ENCODE assay signal across 8 mouse cellular contexts in genomic region chr16:20610501-20611356, GRCm38 (mm10). TPM values are rescaled to one million over a fixed set of nuclear protein-coding genes. Genes with fewer than 3 reads are reported as not detected.
DNase-seq lines count a peak whose midpoint lies in the region; ATAC-seq lines count a peak whose summit lies in the region.

No protein-coding gene starts in this region.

- H3K27me3 ChIP-seq in hindbrain, embryonic 14.5 days (ENCODE audit: control insufficient read depth, insufficient read depth, low read length): no peaks in the 10 kb centered on the region

- H3K36me3 ChIP-seq in hindbrain, embryonic 14.5 days (replicated peaks; ENCODE audit: control insufficient read depth, insufficient read depth): peaks cover 30% of the 10 kb centered on the region

- intact Hi-C loops in left cerebral cortex, postnatal 14 days (cut with DNase I): loop anchor here (5.0 kb wide), 1 partner anchor 42 kb away; the partner anchor contains the start of gene Psmd2

- peak overlapping the region; percentile 91 for H3K4me2 ChIP-seq in hindbrain, embryonic 14.5 days (replicated peaks)

- H3K4me1 ChIP-seq in hindbrain, embryonic 14.5 days (replicated peaks; ENCODE audit: control insufficient read depth, insufficient read depth, low read length): peaks cover 14% of the 10 kb centered on the region

- H3K4me3 ChIP-seq in hindbrain, embryonic 14.5 days (replicated peaks; ENCODE audit: low read length): peak overlapping the region; percentile 80

- peak overlapping the region; percentile 93 for H3K9ac ChIP-seq in hindbrain, embryonic 14.5 days

- H3K9me3 ChIP-seq in hindbrain, embryonic 14.5 days (ENCODE audit: control insufficient read depth, low read length): no peaks in the 10 kb centered on the region

- ATAC-seq in hindbrain, embryonic 14.5 days (ENCODE audit: low FRiP score): peak; percentile 68
- ATAC-seq in megakaryocyte progenitor cell, adult 5-6 weeks (replicated peaks; ENCODE audit: poor library complexity): peak; percentile 83

- peak overlapping the region; percentile 89 for H3K27ac ChIP-seq in hindbrain, embryonic 14.5 days

- peak; percentile 79 for DNase-seq in WW6 (ENCODE audit: low read depth, low spot score)
- peak; percentile 82 to 86 for DNase-seq in cerebellum, postnatal 14 days
- peak; percentile 37 to 70 for DNase-seq in frontal cortex, postnatal 10 days (ENCODE audit: low spot score in 2 of 2)
- peak; percentile 89 for DNase-seq in hindbrain, embryonic 14.5 days (ENCODE audit: low spot score)
- DNase-seq in left cerebral cortex, postnatal 14 days (ENCODE audit: low spot score in 2 of 2): peak; percentile 78 to 80
- peak; percentile 85 to 86 for DNase-seq in right cerebral cortex, postnatal 10 days (ENCODE audit: low spot score in 2 of 2)
- DNase-seq in urinary bladder, postnatal 36 days (ENCODE audit: low spot score in 2 of 2): peak; percentile 72 to 73

- WGBS in hindbrain, embryonic 14.5 days: under 1% methylated on average over 28 of the region's 28 CpGs

RNA-seq across cellular contexts. Expression of gene Eef1akmt4, which starts 0.7 kb away (rescaled TPM):
- polyA plus RNA-seq in hindbrain, embryonic 14.5 days (2014; fragmentation: Nextera tagmentation; extraction: Ambion mirVana): 10.4 and 11.0 TPM in 2 replicates
- total RNA-seq in left cerebral cortex, postnatal 14 days (2021): 1 to 10 TPM; 1.6 to 2.6 TPM
- total RNA-seq in megakaryocyte progenitor cell, adult 5-6 weeks (2015): 38.4 and 46.5 TPM in 2 replicates
- total RNA-seq in megakaryocyte progenitor cell, adult 5-6 weeks (2017): 6.4 and 8.0 TPM in 2 replicates

RNA-seq across cellular contexts. Expression of gene Gm49333, which starts 0.7 kb away (rescaled TPM):
- polyA plus RNA-seq in hindbrain, embryonic 14.5 days (2014; fragmentation: Nextera tagmentation; extraction: Ambion mirVana): not detected in 2 replicates
- total RNA-seq in left cerebral cortex, postnatal 14 days (2021): under 1 TPM in 1 of 2 experiments, not detected in 1; 0.34 TPM
- total RNA-seq in megakaryocyte progenitor cell, adult 5-6 weeks (2015): not detected in 2 replicates
- not detected in 2 replicates for total RNA-seq in megakaryocyte progenitor cell, adult 5-6 weeks (2017)

RNA-seq across cellular contexts. Expression of gene Alg3, which starts 0.8 kb away (rescaled TPM):
- polyA plus RNA-seq in hindbrain, embryonic 14.5 days (2014; fragmentation: Nextera tagmentation; extraction: Ambion mirVana): 44.8 and 45.3 TPM in 2 replicates
- 10 to 100 TPM; 13.0 to 14.3 TPM for total RNA-seq in left cerebral cortex, postnatal 14 days (2021)
- total RNA-seq in megakaryocyte progenitor cell, adult 5-6 weeks (2015): 33.2 and 38.5 TPM in 2 replicates
- 20.4 and 21.4 TPM in 2 replicates for total RNA-seq in megakaryocyte progenitor cell, adult 5-6 weeks (2017)

RNA-seq across cellular contexts. Expression of gene Camk2n2, which starts 10.4 kb away (rescaled TPM):
- polyA plus RNA-seq in hindbrain, embryonic 14.5 days (2014; fragmentation: Nextera tagmentation; extraction: Ambion mirVana): 61.8 and 63.8 TPM in 2 replicates
- 100 to 1,000 TPM; 176 to 177 TPM for total RNA-seq in left cerebral cortex, postnatal 14 days (2021)
- 0.42 and 0.59 TPM in 2 replicates for total RNA-seq in megakaryocyte progenitor cell, adult 5-6 weeks (2015)
- total RNA-seq in megakaryocyte progenitor cell, adult 5-6 weeks (2017): 0.10 and 0.96 TPM in 2 replicates

RNA-seq across cellular contexts. Expression of gene Ece2, which starts 18.9 kb away (rescaled TPM):
- polyA plus RNA-seq in hindbrain, embryonic 14.5 days (2014; fragmentation: Nextera tagmentation; extraction: Ambion mirVana): 10.6 and 12.1 TPM in 2 replicates
- total RNA-seq in left cerebral cortex, postnatal 14 days (2021): 10 to 100 TPM; 22.3 to 26.2 TPM
- 0.20 and 0.32 TPM in 2 replicates for total RNA-seq in megakaryocyte progenitor cell, adult 5-6 weeks (2015)
- 0.71 TPM in 1 of 2 replicates, not detected in the other for total RNA-seq in megakaryocyte progenitor cell, adult 5-6 weeks (2017)

Comparison
In these comparisons a context has a peak if more than half of its experiments do, and no peak if none do; other contexts are left out.
1. Peak in every context shown above with its lines: DNase-seq, ATAC-seq, H3K4me3 ChIP-seq and H3K27ac ChIP-seq.